Mouse (Mus musculus): ENCODE results near the gene Agxt2. TPM values are rescaled to one million over a fixed set of nuclear protein-coding genes. Genes with fewer than 3 reads are reported as not detected.

The Agxt2 gene
- total and polyA plus RNA-seq, 3 experiments: not detected

- no peak for DNase-seq (ENCODE audit: low read depth, low spot score)
- no peak for TF ChIP-seq USF2 (IDR thresholded peaks at IDR 0.05; ENCODE audit: borderline replicate concordance in 1 of 2, insufficient read depth in 1 of 2, low read depth in 1 of 2, low read length in 2 of 2)
- TF ChIP-seq ZKSCAN1 (IDR thresholded peaks at IDR 0.05; ENCODE audit: low read depth, low read length): no peak
- no peak for TF ChIP-seq NELFE (IDR thresholded peaks at IDR 0.05; ENCODE audit: low read depth, low read length)
- no peaks in the 10 kb centered on the region for H3K4me1 ChIP-seq (ENCODE audit: control insufficient read depth in 1 of 2, insufficient read depth in 2 of 2, low read length in 2 of 2)
- no peak overlapping the region for H3K27ac ChIP-seq (ENCODE audit: control insufficient read depth, low read depth, low read length)
- no peaks in the 10 kb centered on the region; a peak in 1 of 4 replicates for H3K27me3 ChIP-seq (ENCODE audit: control insufficient read depth in 1 of 2, insufficient read depth in 2 of 2, low read length in 2 of 2)
- no peak overlapping the region for H3K4me3 ChIP-seq (ENCODE audit: control insufficient read depth in 1 of 2, insufficient read depth in 1 of 2, low read depth in 2 of 2, low read length in 2 of 2)
- no peaks in the 10 kb centered on the region for H3K9me3 ChIP-seq (replicated peaks; ENCODE audit: insufficient read depth, low read length)
- no peak overlapping the region for H3K9ac ChIP-seq (ENCODE audit: control insufficient read depth, low read depth, low read length, poor library complexity, severe bottlenecking)
- H3K79me2 ChIP-seq (ENCODE audit: control insufficient read depth, insufficient read depth, low read length, poor library complexity): no peaks in the 10 kb centered on the region
- no peaks in the 10 kb centered on the region for H3K36me3 ChIP-seq (ENCODE audit: control insufficient read depth in 1 of 2, insufficient read depth in 2 of 2, low read length in 2 of 2)
Observed at GRCm38 (mm10) chr15:10399795-10400194, 41.5 kb downstream of the Agxt2 start.

GRCm38 (mm10) chr15:10400415-10400814 lies 42.1 kb downstream of the Agxt2 start:
- Histone ChIP-seq H3K9ac (ENCODE audit: control insufficient read depth, low read depth, low read length, poor library complexity, severe bottlenecking) (no peak overlapping the region), H3K27ac (ENCODE audit: control insufficient read depth, low read depth, low read length) (no peak overlapping the region), H3K4me3 (ENCODE audit: control insufficient read depth in 1 of 2, insufficient read depth in 1 of 2, low read depth in 2 of 2, low read length in 2 of 2) (no peak overlapping the region), H3K36me3 (ENCODE audit: control insufficient read depth in 1 of 2, insufficient read depth in 2 of 2, low read length in 2 of 2) (no peaks in the 10 kb centered on the region), H3K27me3 (ENCODE audit: control insufficient read depth in 1 of 2, insufficient read depth in 2 of 2, low read length in 2 of 2) (no peaks in the 10 kb centered on the region; a peak in 1 of 4 replicates), H3K79me2 (ENCODE audit: control insufficient read depth, insufficient read depth, low read length, poor library complexity) (no peaks in the 10 kb centered on the region), H3K4me1 (ENCODE audit: control insufficient read depth in 1 of 2, insufficient read depth in 2 of 2, low read length in 2 of 2) (no peaks in the 10 kb centered on the region), H3K9me3 (replicated peaks; ENCODE audit: insufficient read depth, low read length) (no peaks in the 10 kb centered on the region)
- TF ChIP-seq ZC3H11A (IDR thresholded peaks at IDR 0.05; ENCODE audit: low read depth, low read length) (peak; percentile 26; the same call in 1 of the 2 replicates), SMC3 (IDR thresholded peaks at IDR 0.05; ENCODE audit: low read depth, low read length) (peak; percentile 63), GATA1 (IDR thresholded peaks at IDR 0.05; ENCODE audit: low read depth, low read length) (no peak), MAX (IDR thresholded peaks at IDR 0.05; ENCODE audit: low read length) (no peak), CTCF (IDR thresholded peaks at IDR 0.05 in 2 of 3, conservative IDR thresholded peaks at IDR 0.05 in 1 of 3; ENCODE audit: control insufficient read depth in 1 of 3, insufficient read depth in 1 of 3, low read depth in 2 of 3, low read length in 3 of 3, poor library complexity in 1 of 3, severe bottlenecking in 1 of 3) (peak in 1 of 3 experiments; percentile 70; a peak in 2 of 6 replicates), RAD21 (IDR thresholded peaks at IDR 0.05; ENCODE audit: low read depth, low read length) (peak; percentile 69)
- peak; percentile 48 for DNase-seq (ENCODE audit: low read depth, low spot score)

DNA sequence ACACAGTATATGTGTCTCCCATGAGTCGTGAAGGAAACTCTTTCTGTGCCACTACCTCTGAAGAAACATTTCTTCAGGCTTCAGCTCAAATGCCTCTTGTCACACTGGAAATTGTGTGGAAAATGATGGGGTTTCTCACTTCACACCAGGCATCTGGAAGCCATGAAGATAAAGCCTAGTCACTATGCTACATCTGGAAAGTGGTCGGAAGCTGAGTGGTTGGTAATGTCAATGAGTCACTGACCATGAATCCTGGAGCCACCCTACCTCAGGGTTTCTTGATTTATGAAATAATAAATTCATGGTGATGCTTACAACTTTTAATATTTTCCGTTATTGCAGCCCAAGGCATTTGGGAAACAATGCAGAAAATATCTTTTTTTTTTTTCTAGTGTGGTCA lies 51.5 kb downstream of the Agxt2 start:
- H3K9ac ChIP-seq (ENCODE audit: control insufficient read depth, low read depth, low read length, poor library complexity, severe bottlenecking): no peak overlapping the region
- peaks cover 0 to 2% of the 10 kb centered on the region in 2 experiments; a peak in 1 of 4 replicates for H3K27me3 ChIP-seq (ENCODE audit: control insufficient read depth in 1 of 2, insufficient read depth in 2 of 2, low read length in 2 of 2)
- H3K9me3 ChIP-seq (replicated peaks; ENCODE audit: insufficient read depth, low read length): no peaks in the 10 kb centered on the region
- H3K79me2 ChIP-seq (ENCODE audit: control insufficient read depth, insufficient read depth, low read length, poor library complexity): no peaks in the 10 kb centered on the region
- TF ChIP-seq MYC (IDR thresholded peaks at IDR 0.05; ENCODE audit: low read depth, low read length) (no peak), CHD1 (IDR thresholded peaks at IDR 0.05; ENCODE audit: low read depth, low read length) (no peak), RCOR1 (IDR thresholded peaks at IDR 0.05; ENCODE audit: low read depth, low read length) (no peak)
- no peak for DNase-seq (ENCODE audit: low read depth, low spot score)
- no peak overlapping the region for H3K4me3 ChIP-seq (ENCODE audit: control insufficient read depth in 1 of 2, insufficient read depth in 1 of 2, low read depth in 2 of 2, low read length in 2 of 2)
- no peak overlapping the region for H3K27ac ChIP-seq (ENCODE audit: control insufficient read depth, low read depth, low read length)
- no peaks in the 10 kb centered on the region for H3K4me1 ChIP-seq (ENCODE audit: control insufficient read depth in 1 of 2, insufficient read depth in 2 of 2, low read length in 2 of 2)
- no peaks in the 10 kb centered on the region for H3K36me3 ChIP-seq (ENCODE audit: control insufficient read depth in 1 of 2, insufficient read depth in 2 of 2, low read length in 2 of 2)

Data from MEL (cell line).